Mouse (Mus musculus) retina, postnatal 1 day (tissue): ENCODE measurements at regions not wholly inside any gene's neighbourhood (a gene's known extent, or its start where the extent isn't known, plus 50 kb on each side); places are given as distances from the start of the nearest gene placed in this dataset.

ENCODE experiments used
- DNase-seq: peaks from one replicate; pipeline ENCODE4 v3.0.0-alpha.2; 2012

DNA sequence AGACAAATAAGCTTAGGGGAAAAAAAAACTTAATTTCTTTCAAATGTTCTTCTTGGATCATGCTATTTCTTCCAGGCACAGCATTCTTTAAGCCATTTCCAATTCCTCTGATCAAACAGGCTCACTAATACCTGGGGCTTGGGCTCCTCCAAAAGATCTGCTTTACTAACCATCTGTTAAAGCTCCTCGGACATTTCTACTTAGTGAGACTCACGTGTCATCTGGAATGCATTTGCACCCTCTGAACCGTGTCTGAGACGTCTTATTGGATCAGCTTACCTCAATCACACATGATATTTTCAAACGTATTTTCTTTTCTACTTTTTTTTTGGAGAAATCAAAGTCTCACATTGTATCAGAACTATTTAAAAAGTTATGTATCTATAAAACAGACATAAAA lies 132.4 kb downstream of the Npr3 start:
- DNase-seq: no peak

DNA sequence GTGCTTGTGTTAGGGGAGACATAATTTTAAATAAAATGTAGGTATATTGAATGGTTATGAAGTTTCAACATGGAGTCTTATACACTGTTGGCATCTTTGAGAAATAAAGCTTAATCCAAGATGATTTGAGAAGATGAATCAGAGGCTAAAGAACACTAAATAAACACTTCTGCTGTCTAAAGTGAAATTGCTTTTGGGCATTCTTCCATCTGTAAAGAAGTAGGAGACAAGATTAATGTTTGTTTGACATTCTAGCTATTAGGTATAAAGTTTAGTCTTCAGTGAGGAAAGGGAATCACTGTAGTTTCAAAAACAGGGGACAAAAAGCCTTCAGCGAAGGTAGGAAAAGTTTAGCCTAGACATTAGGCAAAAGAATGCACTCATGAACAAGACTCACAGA lies 136.5 kb downstream of the Npr3 start:
- no peak for DNase-seq

DNA sequence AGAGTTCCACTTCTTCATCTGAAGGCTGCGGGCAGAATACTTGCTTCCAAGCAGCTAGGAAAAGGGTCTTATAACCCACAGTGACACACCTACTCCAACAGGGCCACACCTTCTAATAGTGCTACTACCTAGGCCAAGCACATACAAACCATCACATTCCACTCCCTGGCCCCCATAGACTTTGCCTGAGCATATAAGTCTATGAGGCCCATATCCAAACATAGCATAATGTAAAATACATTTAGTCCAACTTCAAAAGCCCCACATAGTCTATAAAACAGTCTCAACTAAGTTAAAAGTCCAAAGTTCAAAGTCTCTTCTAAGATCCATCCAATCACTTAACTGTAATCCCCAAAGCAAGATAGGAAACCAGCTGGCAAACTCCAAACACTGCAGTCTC lies 149.1 kb downstream of the Npr3 start:
- DNase-seq: no peak

DNA sequence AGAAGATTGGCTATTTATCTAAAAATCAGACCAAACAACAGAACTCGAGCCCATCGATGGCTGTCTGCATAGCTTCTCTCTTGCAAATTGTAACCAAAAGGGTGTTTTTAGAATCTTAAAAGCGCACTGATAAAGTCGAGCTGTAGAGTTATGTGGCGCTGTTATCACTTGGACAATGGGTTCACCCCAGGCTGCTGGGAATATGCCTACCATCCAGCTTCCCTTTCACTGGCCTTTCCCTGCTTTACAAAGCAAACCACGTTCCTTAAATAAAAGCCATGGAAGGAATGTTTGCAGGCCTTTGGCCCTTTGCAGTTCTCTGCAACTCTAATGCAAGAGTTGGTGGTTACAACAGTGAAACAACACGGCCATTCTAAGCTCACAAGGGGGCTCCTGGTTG lies 150.3 kb downstream of the Npr3 start:
- no peak for DNase-seq

DNA sequence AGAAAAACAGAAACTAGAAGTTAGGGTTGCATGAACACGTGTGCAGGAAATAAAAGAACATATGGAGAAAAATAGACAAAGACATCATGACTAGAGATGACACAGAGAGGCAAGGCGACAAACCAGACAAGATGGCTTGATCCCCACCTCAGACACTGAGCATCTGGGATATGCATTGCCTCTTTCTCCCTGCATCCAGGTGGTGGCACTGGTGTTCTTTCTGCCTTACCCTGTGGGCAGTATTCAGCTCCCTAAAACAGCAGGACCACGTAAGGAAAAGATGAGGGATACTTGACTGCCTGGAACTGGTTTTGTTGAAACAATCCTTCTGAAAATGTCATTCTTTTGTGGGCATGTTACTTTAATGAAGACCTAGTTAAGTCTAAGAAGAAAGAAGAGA lies 153.9 kb downstream of the Npr3 start:
- peak; percentile 67 for DNase-seq

DNA sequence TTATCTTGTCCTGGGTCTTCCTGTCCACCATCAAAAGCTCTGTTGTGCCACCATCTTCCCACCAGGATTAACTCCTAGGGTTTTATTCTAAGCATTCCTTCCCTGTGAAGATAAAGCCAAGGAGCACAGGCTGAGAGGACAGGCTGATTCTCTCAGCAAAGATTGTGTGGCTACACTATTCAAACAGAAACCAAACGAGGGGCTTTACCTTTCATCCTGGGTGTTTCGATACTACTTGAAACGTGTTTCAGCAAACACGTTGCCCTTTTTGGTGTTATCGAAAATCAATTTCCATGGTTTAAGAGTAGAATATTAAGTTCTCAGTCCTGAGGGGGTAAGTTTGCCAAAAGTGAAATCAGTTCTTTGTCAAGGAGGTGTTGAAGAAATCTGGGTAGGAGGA lies 156.2 kb downstream of the Npr3 start:
- DNase-seq: no peak

DNA sequence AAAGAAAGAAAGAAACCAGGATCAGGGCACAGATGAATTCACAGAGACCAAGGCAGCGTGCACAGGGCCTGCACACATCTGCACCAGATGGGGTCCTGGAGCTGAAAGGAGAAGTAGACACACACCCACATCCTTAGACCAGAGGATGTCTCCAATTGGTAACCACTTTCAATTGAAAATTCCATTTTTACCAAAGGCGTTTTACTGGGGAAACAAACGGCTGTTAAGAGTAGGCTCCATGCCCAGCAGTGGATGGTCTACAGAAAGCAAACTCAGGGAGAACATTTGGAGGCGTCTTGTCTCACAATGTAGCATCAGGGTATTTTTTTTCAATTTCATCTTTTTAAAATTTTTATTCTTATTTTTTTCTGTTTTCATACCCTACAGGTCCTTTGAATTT lies 157.6 kb downstream of the Npr3 start:
- no peak for DNase-seq

DNA sequence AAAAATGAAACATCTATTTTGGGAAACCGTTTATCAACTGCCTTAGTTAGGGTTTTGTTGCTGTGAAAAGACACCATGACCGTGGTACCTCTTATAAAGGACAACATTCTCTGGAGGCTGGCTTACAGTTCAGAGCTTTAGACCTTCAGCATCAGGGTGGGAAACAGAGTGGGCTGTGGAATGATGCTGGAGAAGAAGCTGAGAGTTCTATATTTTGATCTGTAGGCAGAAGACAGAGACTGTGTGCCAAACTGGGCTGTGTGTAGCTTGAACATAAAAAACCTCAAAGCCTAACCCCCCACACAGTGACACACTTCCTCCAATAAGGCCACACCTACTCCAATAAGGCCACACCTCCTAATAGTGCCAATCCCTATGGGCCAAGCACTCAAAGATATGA lies 158.8 kb downstream of the Npr3 start:
- no peak for DNase-seq

DNA sequence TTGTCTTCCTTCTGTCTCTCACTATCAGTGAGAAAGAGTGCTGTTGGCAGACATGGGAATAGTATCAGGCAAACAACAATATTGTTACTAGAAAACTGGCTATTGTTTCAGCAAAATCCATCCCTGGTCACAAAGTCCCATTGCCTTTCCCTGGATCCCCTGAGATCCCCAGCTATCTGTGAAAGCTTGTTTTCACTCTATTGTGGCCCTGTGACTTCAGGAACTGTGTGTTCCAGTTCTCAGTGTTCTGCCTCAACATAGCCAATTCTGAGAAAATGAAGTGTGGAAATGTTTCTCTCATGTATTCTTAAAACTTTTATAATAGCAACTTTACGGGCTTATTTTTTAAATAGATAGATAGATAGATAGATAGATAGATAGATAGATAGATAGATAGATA lies 160.3 kb downstream of the Npr3 start:
- no peak for DNase-seq

DNA sequence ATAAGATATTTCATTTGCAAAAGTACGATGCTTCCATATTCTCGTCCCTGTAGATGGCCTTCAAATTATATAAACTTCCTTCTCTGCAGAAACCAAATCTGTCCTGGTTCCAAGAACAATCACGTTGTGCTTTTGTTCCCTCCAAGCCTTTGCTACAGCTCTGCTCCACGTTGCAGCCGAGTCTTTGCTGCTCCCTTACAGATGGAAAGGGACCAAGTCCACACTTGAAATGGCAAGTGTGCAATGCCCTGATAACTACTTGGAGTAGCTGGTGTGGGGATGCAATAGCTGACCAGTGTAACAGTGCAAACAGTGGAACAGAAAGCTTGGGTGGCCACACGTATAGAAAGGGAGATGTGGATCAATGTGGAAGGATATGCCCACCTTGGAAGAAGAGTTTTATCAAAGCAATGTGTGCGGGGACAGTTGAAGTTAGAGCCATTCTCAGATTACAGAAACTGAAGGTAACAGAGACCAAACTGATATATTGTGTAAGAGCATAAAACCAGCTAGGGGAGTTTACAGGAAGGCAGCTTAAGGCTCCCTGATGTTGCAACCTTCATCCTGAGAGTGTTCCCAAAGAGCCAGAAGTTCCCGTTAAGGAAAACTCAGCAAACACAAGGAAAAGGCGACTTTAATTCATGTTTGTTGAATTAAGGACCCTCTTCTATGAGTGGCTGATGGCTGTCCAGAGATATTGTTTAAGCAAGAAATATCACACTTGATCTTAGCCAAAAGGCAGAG lies 161.3 kb downstream of the Npr3 start:
- DNase-seq: no peak

DNA sequence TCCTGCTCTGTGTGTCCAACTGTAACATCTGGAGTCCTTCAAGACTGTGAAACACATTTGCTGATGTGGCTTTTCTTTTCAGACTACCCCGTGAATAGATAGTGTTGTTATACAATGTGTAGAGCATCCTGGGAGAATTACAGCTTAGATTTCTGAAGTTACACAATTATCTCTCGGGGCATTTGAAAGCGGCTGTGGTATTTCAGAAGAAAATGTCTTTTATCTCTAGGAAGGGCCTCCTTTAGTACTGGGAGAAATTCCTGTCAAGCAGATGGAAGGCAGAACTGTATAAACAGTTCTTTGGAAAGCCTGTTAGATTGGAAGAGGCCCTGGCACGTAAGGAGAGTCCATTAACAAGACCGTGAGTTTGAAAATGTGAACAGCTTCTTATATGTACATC lies 162.2 kb downstream of the Npr3 start:
- no peak for DNase-seq

DNA sequence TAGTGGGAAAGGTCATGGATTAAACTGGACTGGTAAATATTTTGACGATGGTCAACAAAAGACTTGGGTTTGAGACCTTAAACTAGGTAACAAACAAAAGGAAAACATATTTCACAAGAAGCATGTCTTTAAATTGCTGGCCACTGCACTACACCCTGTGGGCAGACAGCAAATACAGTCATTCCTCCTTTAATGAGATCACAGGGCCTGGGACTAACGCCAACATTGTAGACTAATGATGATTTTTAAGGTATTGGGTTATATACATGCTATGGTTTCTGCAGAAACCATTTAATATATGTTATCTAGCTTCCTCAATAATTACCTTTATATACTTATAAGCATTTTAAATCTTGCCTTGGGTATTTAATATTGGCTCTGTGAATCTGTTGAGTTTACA lies 162.8 kb downstream of the Npr3 start:
- DNase-seq: no peak

DNA sequence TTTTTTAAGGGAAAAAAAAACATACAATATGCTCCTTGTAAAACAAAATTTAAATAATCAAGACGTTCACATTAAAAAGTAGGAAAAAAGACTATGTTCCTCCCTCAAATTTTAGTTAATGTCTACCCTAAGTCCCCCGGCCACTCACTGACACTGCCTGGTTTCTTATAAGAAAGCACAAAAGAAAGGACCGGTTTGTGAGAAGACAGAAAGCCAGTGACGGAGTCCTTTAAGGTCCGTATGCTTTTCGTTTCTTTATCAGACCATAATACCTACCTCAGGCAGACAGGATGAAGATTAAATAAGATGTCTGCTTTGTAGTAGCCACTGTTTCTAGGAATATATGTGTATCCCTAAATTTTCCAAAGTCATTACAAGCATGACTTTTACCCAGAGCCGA lies 164.3 kb downstream of the Npr3 start:
- DNase-seq: no peak

DNA sequence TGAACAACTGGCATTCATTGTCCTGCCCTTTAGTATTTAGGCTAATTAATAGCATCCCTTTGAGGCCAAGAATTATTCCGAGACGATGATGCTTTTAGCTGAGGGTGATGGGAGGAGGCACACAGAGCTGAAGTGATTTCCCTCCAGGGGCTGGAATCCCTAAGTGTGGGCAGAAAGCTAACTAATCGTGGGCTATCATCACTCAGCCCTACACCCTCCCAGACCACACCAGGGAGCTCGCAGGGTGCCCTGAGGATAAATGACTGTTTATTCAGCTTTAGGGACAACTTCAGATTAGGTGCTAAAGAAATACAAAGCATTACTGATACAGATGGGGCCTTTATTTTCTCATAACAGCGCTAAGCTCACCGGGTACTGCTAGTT lies 164.7 kb downstream of the Npr3 start:
- DNase-seq: no peak

DNA sequence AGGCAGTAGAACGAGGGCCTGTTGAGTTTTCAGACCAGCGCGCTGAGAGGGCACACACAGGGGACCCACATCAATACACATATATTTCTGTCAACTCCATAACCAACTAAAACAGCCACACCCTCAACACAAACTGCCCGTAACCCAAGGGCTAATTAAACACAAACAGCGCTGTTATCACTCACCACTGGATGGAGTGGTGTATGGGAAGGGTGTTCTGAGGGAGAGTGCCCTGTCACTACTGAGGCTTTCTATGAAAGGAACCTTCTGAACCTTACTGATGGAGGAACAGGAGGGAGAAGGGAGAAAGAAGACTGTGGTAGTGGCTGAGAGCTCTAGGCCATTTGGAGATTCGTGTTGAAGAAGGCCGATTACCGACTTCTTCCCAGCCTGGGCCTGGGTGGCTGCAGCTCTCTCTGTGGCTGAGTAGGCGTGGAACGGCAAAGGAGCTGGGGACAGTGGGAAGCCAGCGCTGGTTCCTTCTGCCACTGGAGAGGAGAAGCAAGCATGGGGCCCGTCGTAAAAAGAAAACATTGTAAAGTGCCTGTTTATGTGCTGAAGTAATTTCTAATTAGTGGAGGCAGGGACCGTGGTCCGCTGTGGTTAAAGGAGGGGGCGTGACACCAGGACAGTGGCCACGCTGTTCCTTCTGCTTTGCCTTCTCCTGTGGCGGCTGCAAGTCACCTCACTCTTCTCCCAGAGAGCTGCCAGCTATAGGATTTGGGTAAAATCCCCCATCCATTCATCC lies 165.3 kb downstream of the Npr3 start:
- DNase-seq: peak; percentile 68

DNA sequence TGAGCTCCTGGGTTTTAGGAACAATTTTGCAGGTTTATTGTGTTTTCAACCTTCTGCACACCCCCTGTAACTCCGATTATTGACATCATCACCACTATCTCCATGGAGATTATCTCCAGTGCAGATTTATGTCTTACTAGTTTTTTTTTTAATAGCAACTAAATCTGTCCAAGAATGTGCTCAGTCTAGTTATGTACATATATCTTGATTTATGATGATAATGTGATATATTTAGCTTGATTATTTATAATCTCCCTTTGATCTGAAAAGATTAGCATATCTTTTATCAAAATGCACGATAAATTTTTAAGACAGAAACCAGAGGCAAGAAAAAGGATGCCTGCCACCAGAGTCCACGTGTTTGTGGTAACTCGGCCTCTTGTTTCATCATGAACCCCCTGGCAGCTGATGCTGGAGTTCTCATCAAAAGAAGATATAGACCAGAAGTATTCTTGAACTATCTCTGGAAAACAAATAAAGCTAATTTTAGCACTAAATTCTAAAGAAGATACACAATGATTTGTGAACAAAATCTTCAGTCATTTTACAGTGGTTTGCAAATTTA lies 169.6 kb downstream of the Npr3 start:
- no peak for DNase-seq

DNA sequence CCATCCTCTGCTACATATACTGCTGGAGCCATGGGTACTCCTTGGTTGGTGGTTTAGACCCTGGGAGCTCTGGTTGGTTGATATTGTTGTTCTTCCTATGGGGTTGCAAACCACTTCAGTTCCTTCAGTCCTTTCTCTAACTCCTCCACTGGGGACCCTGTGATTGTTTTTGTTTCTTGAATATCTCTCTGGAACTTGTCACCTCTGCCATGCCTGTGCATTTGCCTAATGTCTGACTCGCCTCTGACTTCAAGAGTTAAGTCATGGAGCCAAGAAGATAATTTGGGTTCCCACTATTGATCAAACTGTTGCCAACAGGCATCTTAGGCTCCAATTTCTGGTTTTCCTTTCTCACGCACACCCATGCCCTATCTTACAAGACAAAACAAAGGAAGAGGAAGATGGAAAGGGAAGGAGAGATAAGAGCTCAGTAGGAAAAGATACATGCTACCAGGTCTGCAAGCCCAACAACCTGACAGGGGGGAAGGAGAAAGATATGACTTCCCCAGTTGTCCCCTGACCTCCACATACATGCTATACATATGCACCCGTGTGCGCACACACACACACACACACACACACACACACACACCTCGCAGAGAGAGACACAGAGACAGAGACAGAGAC lies 172.3 kb downstream of the Npr3 start:
- DNase-seq: no peak

DNA sequence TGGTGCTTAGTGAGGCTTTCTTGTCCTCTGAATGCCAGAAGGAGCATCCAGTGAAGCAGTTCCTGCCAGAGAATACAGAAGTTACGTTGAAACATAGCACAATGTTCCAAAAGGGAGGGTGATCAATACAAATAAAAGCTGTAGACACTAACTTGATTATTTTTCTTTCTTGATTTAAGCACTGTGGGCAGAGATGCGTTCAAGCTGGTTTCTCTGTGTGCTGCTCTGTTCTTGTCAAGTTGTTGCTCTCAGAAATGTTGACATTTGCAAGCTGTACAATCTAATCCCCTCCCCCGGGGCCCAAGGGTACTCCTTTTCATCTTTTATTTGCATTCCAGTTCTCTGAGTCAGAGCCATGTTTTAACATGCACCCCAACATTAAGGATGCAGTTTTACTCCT lies 177.7 kb downstream of the Npr3 start:
- peak; percentile 30 for DNase-seq

DNA sequence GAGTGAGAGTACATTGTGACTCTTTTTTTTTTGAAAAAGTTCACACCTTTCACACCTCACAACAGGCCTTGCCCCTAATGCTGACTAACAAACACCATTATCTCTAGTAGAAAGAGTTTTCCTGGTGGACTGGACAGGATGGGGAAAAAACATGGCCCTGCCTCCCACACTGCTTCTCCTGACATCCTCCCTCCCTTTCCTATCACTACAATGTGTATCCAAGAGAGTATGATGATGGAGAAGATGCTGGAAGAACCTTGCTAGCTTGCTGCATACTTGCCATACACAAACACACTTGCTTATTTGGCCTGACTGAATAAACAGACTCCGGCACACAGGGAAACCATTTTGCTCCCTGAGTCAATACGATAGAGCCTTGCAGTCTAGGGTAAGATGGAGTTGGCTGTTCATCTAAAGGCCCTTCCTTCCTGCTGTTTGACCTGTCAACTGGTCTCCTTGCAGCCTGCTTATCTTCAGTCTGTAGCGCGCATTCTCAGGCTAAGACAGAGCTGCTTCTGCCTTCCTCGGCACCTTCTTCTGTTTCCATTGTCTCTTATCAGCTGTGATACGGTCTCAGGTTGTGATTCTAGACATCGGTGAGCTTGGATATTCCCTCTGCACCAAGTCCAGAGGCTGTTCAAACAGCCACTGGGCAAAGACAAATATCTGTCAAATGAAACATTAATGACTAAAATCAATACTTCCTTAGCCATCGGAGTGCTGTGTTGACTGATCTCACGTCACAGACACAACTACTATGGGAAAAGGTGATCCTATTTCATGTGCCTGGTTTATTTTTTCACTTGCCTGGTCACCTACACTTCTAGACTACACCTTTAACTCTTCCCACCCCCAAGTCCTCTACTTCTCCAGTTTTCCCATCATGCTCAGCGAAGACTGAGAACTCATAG lies 181.2 kb downstream of the Npr3 start:
- DNase-seq: no peak

DNA sequence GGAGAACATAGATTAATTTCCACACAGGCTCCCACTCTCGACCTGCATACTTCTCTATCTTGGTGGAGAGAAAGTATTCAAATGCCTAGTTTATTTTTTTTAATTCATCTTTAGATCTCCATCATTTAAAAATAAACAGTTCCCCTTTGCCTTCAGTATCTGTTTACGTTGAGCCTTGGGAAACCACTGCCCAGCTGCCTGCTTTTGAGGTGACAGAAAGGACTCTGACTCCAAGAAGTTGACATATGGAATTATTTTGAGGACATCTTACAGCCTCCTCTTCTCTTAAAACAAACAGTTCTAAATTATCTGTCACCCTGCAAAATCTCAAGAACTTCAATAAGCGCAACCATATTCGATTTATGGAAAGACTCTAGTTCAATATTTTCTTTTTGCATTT lies 186.4 kb downstream of the Npr3 start:
- no peak for DNase-seq

DNA sequence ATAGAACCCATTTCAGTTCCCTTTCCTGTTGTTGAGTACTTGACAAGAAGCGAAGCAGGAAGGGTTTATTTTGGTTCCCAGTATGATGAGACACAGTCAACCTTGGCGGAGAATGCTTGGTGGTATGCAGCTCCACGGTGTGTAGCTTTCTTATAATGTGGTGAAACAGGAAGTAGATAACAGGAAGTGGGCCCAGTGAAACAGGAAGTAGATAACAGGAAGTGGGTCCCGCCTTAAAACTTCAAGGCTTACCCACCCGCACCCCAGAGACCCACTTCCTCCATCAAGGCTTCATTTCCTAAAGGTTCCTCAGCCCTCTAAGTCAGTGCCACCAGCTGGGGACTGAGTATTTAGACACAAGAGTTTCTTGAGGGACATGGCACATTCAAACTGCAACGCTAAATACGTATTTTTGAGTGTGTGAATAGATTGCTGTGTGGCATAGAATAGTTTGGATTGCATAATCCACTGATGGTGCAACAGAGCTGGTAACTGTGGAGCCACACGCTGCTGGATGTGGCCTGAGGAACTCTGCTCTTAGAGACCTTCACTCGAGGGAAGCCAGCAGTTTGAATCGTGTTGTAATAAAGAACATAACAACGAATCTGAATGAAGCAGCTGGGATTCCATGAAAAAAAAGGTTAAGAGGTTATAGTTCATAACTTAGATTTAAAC lies 190.8 kb downstream of the Npr3 start:
- DNase-seq: no peak
